Mouse (Mus musculus): ENCODE measurements around the gene 2310061I04Rik.

2310061I04Rik gene

GRCm38 (mm10) chr17:35879245-35880057 lies 17.8 kb downstream of the 2310061I04Rik start, which contains the start of gene Dhx16:
TSS of gene Dhx16 (plus strand) at chr17:35879819.
- in situ Hi-C loops (cut with MboI; ENCODE audit: unreplicated experiment in 2 of 2): no loop called here

GRCm38 (mm10) chr17:35874721-35875120 lies 22.5 kb downstream of the 2310061I04Rik start:
- in situ Hi-C loops (cut with MboI; ENCODE audit: unreplicated experiment in 2 of 2): loop anchor here (5.0 kb wide), 2 partner anchors 33 to 37 kb away; partner anchors contain the start of gene Tubb5 (in 2 of the 2)

- in situ Hi-C loops (cut with MboI; ENCODE audit: unreplicated experiment in 2 of 2): loop anchor here (5.0 kb wide), 2 partner anchors 33 to 37 kb away; partner anchors contain the start of gene Tubb5 (in 2 of the 2)
These were observed 23.3 kb downstream of the 2310061I04Rik start for GRCm38 (mm10) chr17:35873774-35874519.

GRCm38 (mm10) chr17:35870884-35871696 lies 26.1 kb downstream of the 2310061I04Rik start:
- in situ Hi-C loops (cut with MboI; ENCODE audit: unreplicated experiment in 2 of 2): loop anchor here (5.0 kb wide), 2 partner anchors 34 to 36 kb away; partner anchors contain the start of gene Tubb5 (in 2 of the 2)

- in situ Hi-C loops (cut with MboI; ENCODE audit: unreplicated experiment in 2 of 2): loop anchor here (5.0 kb wide), 2 partner anchors 33 to 37 kb away; partner anchors contain the start of gene Tubb5 (in 2 of the 2)
These were observed 26.9 kb downstream of the 2310061I04Rik start for GRCm38 (mm10) chr17:35870151-35870883.

- in situ Hi-C loops (cut with MboI; ENCODE audit: unreplicated experiment in 2 of 2): loop anchor here (5.0 kb wide), 2 partner anchors 32 to 38 kb away; partner anchors contain the start of gene Tubb5 (in 2 of the 2)
These were observed 27.7 kb downstream of the 2310061I04Rik start for GRCm38 (mm10) chr17:35869346-35870067.

GRCm38 (mm10) chr17:35868961-35869345 lies 28.3 kb downstream of the 2310061I04Rik start:
- in situ Hi-C loops (cut with MboI; ENCODE audit: unreplicated experiment in 2 of 2): no loop called here

GRCm38 (mm10) chr17:35868165-35868820 lies 28.9 kb downstream of the 2310061I04Rik start:
- in situ Hi-C loops (cut with MboI; ENCODE audit: unreplicated experiment in 2 of 2): no loop called here

- in situ Hi-C loops (cut with MboI; ENCODE audit: unreplicated experiment in 2 of 2): no loop called here
These were observed 30.0 kb downstream of the 2310061I04Rik start for GRCm38 (mm10) chr17:35866911-35867890.

- in situ Hi-C loops (cut with MboI; ENCODE audit: unreplicated experiment in 2 of 2): no loop called here
These were observed 30.9 kb downstream of the 2310061I04Rik start for GRCm38 (mm10) chr17:35866281-35866831.

GRCm38 (mm10) chr17:35865481-35866280 lies 31.6 kb downstream of the 2310061I04Rik start, which contains the start of gene Ppp1r18:
TSS of gene Ppp1r18 (plus strand) at chr17:35865593.
- in situ Hi-C loops (cut with MboI; ENCODE audit: unreplicated experiment in 2 of 2): no loop called here

GRCm38 (mm10) chr17:35864832-35865353 lies 32.3 kb downstream of the 2310061I04Rik start:
- in situ Hi-C loops (cut with MboI; ENCODE audit: unreplicated experiment in 2 of 2): no loop called here

GRCm38 (mm10) chr17:35861198-35861857 lies 35.9 kb downstream of the 2310061I04Rik start, which contains the start of gene Nrm:
TSS of gene Nrm (plus strand) at chr17:35861318.
- in situ Hi-C loops (cut with MboI; ENCODE audit: unreplicated experiment in 2 of 2): no loop called here

GRCm38 (mm10) chr17:35860831-35861197 lies 36.4 kb downstream of the 2310061I04Rik start:
- in situ Hi-C loops (cut with MboI; ENCODE audit: unreplicated experiment in 2 of 2): no loop called here

GRCm38 (mm10) chr17:35859835-35860234 lies 37.4 kb downstream of the 2310061I04Rik start:
- in situ Hi-C loops (cut with MboI; ENCODE audit: unreplicated experiment in 2 of 2): no loop called here

Data from v-Abl transformed pro-B cells (cell line).